Mouse (Mus musculus) erythroblast, embryonic 14.5 days (primary cell): ENCODE data around the gene Gkap1.

Experiments
- GATA1 ChIP-seq: IDR thresholded peaks from 2 replicates; pipeline ENCODE4 v1.6.1; 2012; ENCODE audit warnings: low read length, inconsistent platforms, mixed read lengths
- TAL1 ChIP-seq: IDR thresholded peaks from 3 replicates; pipeline ENCODE4 v1.6.1; 2012; ENCODE audit warnings: low read length, inconsistent platforms, mixed read lengths

DNA sequence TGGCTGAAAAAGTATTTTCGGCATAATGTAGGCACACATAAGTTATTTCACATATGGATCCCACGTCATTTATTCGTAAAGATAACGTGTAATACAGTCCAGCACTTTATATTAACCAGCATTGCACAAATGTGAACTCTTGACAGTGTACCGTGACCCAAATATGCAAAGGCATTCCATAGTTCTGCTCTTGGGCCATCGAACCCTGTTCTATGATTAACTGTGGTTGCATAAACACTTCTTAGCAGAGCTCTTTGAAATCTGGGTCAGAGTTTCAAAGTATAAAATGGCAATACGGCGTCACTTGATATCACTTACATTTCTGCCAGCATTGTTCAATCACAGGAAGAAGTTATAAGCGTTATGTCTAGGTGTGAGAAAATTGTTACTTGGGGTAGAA, 59.1 kb downstream of the Gkap1 start:
- no peak for TF ChIP-seq GATA1
- TF ChIP-seq TAL1, result no peak
